Mouse (Mus musculus): ENCODE data around the gene Dytn. TPM values are rescaled to one million over a fixed set of nuclear protein-coding genes. Genes with fewer than 3 reads are reported as not detected.

Dytn gene
- polyA plus RNA-seq, 1 experiment: not detected

DNA sequence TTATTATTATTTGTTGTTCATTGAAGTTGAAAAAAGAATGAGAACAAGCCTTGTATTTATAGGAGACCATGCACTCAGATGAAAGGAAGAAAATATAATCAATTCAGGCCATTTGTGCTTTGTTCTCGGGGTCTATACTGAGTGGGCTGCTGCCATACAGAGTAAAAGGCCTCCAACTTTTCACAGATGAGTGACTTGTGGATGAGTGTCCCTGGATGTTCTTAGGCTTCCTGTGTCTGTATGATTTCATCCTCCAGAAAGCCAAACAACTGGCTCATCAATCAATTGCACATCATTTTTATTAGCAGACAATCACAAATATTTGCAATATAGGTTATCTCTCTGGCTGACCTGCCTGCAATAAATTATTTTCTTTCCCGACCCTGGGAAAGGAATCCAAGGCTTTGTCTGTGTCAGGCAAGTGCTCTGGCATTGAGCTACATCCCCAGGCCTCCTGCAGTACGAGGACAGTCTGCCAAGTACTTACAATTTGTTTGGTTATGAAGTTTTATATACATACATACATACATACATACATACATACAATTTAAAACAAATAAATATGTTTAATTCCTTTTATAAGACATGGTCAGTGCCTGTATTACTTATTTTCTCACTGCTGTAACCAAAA lies 82.7 kb downstream of the Dytn start:
- DNase-seq (ENCODE audit: low read depth, low spot score): no peak
- 20% methylated on average over 3 of the region's 3 CpGs for WGBS

DNA sequence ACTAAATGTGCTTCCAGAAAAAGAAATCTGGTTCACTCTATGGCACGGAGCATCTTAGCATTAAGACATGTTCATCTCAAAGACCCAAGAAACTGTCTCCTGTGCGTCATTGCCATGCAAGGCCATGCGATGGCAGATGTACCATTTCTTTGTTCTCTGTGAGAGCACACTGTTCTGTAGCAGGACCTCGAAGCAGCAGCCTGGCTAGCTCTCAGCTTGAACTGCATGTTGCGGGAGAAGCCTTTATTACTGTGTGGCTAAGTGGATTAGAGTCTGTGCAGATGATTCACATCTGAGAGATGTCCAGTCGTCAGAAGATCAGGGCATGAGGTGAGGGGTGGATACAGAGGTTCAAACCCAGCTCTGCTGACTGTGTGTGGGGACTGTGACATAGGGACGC lies 99.9 kb downstream of the Dytn start:
- WGBS: 72% methylated on average over 7 of the region's 7 CpGs
- no peak for DNase-seq (ENCODE audit: low read depth, low spot score)

DNA sequence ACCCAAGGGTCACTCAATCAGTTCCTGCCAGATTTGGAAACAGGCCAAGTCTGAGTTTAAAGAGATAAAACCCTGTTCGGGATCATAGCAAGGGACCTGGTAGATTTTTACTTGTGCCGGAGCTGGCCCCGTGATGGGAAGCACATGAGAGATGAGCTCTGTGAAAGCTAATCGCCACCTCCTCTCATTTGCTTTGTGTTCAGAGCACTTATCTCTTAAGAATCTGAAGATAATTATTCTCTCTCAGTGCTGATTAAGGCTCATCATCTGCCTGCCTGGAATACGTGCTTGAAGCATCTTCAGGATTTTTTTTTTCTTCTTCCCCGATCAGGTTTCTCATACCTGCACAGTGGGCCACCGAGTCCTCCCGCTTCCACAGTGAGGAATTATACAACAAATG lies 107.6 kb downstream of the Dytn start:
- WGBS: 82% methylated on average over 8 of the region's 8 CpGs

GRCm38 (mm10) chr1:63576803-63577202 lies 109.9 kb downstream of the Dytn start:
- no peak for DNase-seq (ENCODE audit: low read depth, low spot score)
- WGBS: 76% methylated on average over 5 of the region's 5 CpGs

More for the DNA sequence above, 107.6 kb downstream of the Dytn start:
- DNase-seq (ENCODE audit: low read depth, low spot score): no peak

- WGBS: 39% methylated on average over 12 of the region's 12 CpGs
- DNase-seq (ENCODE audit: low read depth, low spot score): no peak
Measured at GRCm38 (mm10) chr1:63573864-63574611, 112.7 kb downstream of the Dytn start.

GRCm38 (mm10) chr1:63573432-63573831 lies 113.3 kb downstream of the Dytn start:
- 52% methylated on average over 6 of the region's 6 CpGs for WGBS
- DNase-seq (ENCODE audit: low read depth, low spot score): no peak

Other genes with a start within 250 kb of the Dytn start
- gene Adam23, start 241.0 kb downstream of the Dytn start, polyA plus RNA-seq (2012; rRNA removed): 1.2 TPM in 2 replicates
- not detected in 2 replicates for gene Gm39653, start 71.0 kb downstream of the Dytn start, polyA plus RNA-seq (2012; rRNA removed)
- not detected in 2 replicates for gene Mdh1b, start 43.4 kb upstream of the Dytn start, polyA plus RNA-seq (2012; rRNA removed)
- gene Fastkd2, start 43.7 kb upstream of the Dytn start, polyA plus RNA-seq (2012; rRNA removed): 6.0 and 6.1 TPM in 2 replicates
- not detected in 2 replicates for gene 4933402D24Rik, start 82.3 kb upstream of the Dytn start, polyA plus RNA-seq (2012; rRNA removed)

All from large intestine, adult 2 months (tissue).